Mouse (Mus musculus) ES-Bruce4 (cell line): ENCODE measurements around the gene Zfp426. TPM values are rescaled to one million over a fixed set of nuclear protein-coding genes. Genes with fewer than 3 reads are reported as not detected.

Experiments
- H3K27ac ChIP-seq: 2 replicates; pipeline ENCODE4 v1.5.1; 2012; ENCODE audit warnings: low read length, inconsistent platforms; ENCODE audit not compliant: insufficient read depth
- H3K27me3 ChIP-seq: 2 replicates; pipeline ENCODE4 v1.6.1; 2012; ENCODE audit warnings: mild to moderate bottlenecking, low read length, inconsistent platforms; ENCODE audit not compliant: control insufficient read depth, poor library complexity, insufficient read depth, severe bottlenecking
- H3K36me3 ChIP-seq: 2 replicates; pipeline ENCODE4 v1.6.1; 2012; ENCODE audit warnings: inconsistent platforms, mild to moderate bottlenecking, low read length, moderate library complexity; ENCODE audit not compliant: control insufficient read depth, poor library complexity, insufficient read depth, severe bottlenecking
- H3K4me1 ChIP-seq: one replicate; pipeline ENCODE4 v1.8.1; 2011; ENCODE audit warnings: low read length; ENCODE audit not compliant: control insufficient read depth, insufficient read depth
- H3K4me3 ChIP-seq: 2 replicates; pipeline ENCODE4 v1.5.1; 2011; ENCODE audit warnings: low read depth, mild to moderate bottlenecking, low read length
- H3K9ac ChIP-seq: 2 replicates; pipeline ENCODE4 v1.6.1; 2012; ENCODE audit warnings: low read depth, mild to moderate bottlenecking, inconsistent platforms; ENCODE audit not compliant: poor library complexity, severe bottlenecking
- H3K9me3 ChIP-seq: replicated peaks from 2 replicates; pipeline ENCODE4 v1.6.1; 2012; ENCODE audit warnings: mild to moderate bottlenecking, low read length, inconsistent platforms; ENCODE audit not compliant: control insufficient read depth, poor library complexity, insufficient read depth, severe bottlenecking
- CTCF ChIP-seq: IDR thresholded peaks from one replicate; pipeline ENCODE4 v1.8.1; 2011; ENCODE audit warnings: low read depth, low read length
- EP300 ChIP-seq: IDR thresholded peaks from 2 replicates; pipeline ENCODE4 v1.6.1; 2011; ENCODE audit warnings: low read depth, low read length; ENCODE audit not compliant: insufficient read depth
- POLR2A ChIP-seq: IDR thresholded peaks from one replicate; pipeline ENCODE4 v1.8.1; 2011; ENCODE audit warnings: low read length; ENCODE audit not compliant: insufficient read depth
- polyA plus RNA-seq: library from polyadenylated mRNA; stranded (reverse); fragments of >200 nt; gene quantifications from 2 replicates; pipeline ENCODE4 v1.2.4, GENCODE M21; 2011; ENCODE audit warnings: low read depth; ENCODE audit not compliant: missing spikeins, insufficient read depth, insufficient read length

Zfp426 gene
- polyA plus RNA-seq, 1 experiment, result 19.4 TPM

DNA sequence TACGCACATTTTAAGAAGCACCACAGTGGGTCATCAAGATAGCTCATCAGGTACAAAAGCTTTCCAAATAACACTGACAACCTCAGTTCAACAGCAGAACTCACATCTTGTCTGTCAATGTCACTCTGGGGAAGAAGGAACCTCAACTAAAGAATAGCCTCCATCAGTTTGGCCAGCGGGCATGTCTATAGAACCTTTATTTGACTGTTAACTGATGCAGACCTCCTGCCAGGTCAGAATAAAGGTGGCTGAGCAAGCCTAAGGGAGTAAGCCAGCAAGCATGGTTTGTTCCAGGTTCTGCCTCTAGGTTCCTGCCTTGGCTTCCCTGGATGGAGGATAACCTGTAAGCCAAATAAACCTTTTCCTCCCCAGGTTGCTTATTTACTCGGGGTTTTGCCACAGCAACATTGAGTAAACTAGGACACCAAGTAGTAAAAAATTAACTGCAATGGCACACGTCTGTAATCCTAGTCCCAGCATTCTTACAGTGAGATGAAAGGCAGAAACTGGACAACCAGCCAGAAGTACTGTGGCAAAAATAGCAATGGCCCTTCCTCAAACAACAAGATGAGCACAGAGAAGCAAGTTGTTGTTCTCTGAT, 49.3 kb downstream of the Zfp426 start:
- H3K27me3 ChIP-seq, result no peaks in the 10 kb centered on the region

DNA sequence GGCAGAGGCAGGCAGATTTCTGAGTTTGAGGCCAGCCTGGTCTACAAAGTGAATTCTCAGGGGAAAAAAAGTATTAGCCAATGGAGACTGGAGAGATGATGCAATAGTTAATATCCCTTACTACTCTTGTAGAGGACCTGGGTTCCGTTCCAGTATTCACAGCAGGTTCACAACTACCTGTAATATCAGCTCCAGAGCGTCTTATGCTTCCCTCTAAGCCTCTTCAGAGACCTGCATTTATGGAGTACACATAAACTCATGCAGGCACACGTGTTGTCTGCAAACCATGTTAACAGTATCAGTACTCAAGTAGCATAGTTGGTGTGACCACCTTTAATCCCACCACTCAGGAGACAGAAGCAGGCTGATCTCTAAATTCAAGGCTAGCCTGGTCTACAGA, 62.5 kb downstream of the Zfp426 start:
- no peaks in the 10 kb centered on the region for H3K36me3 ChIP-seq
- H3K4me3 ChIP-seq, result no peak overlapping the region
- TF ChIP-seq POLR2A (no peak), EP300 (no peak), CTCF (no peak)
- no peak overlapping the region for H3K9ac ChIP-seq
- H3K9me3 ChIP-seq, result no peaks in the 10 kb centered on the region
- no peaks in the 10 kb centered on the region for H3K27me3 ChIP-seq
- H3K27ac ChIP-seq, result no peak overlapping the region
- no peaks in the 10 kb centered on the region for H3K4me1 ChIP-seq

More for the DNA sequence above, 49.3 kb downstream of the Zfp426 start:
- H3K4me1 ChIP-seq, result no peaks in the 10 kb centered on the region
- H3K36me3 ChIP-seq, result peaks cover 34% of the 10 kb centered on the region
- no peak overlapping the region for H3K27ac ChIP-seq
- TF ChIP-seq CTCF, result no peak
- TF ChIP-seq POLR2A, result no peak
- TF ChIP-seq EP300, result no peak
- H3K9ac ChIP-seq, result no peak overlapping the region
- H3K9me3 ChIP-seq, result no peaks in the 10 kb centered on the region
- H3K4me3 ChIP-seq, result no peak overlapping the region

Other genes with a start within 250 kb of the Zfp426 start
- not detected in 2 replicates for gene Olfr39, start 210.4 kb downstream of the Zfp426 start, polyA plus RNA-seq
- 0.78 and 0.87 TPM in 2 replicates for gene Olfr873, start 194.2 kb downstream of the Zfp426 start, polyA plus RNA-seq
- gene Olfr18, start 156.7 kb downstream of the Zfp426 start, polyA plus RNA-seq, result not detected in 2 replicates
- gene Zfp560, start 107.6 kb downstream of the Zfp426 start, polyA plus RNA-seq, result 5.3 and 7.3 TPM in 2 replicates
- gene Zfp26, start 32.6 kb downstream of the Zfp426 start, polyA plus RNA-seq, result 28.6 and 30.7 TPM in 2 replicates
- gene Zfp266, start 28.7 kb upstream of the Zfp426 start, polyA plus RNA-seq, result 113 and 128 TPM in 2 replicates
- 6.6 and 8.7 TPM in 2 replicates for gene Zfp846, start 88.5 kb upstream of the Zfp426 start, polyA plus RNA-seq
- gene Ubl5, start 150.1 kb upstream of the Zfp426 start, polyA plus RNA-seq, result 288 and 314 TPM in 2 replicates
- gene Fbxl12, start 152.0 kb upstream of the Zfp426 start, polyA plus RNA-seq, result 19.6 and 20.2 TPM in 2 replicates
- gene Pin1, start 159.3 kb upstream of the Zfp426 start, polyA plus RNA-seq, result 17.6 and 20.9 TPM in 2 replicates